Mouse (Mus musculus) lung, embryonic 14.5 days (tissue): Measurements from ENCODE around the gene Abi1. TPM values are rescaled to one million over a fixed set of nuclear protein-coding genes. Genes with fewer than 3 reads are reported as not detected.

Source experiments
- ATAC-seq: fragments of 200-750 bp; cut with Nextera tagmentation; 2 replicates; pipeline ENCODE4 v1.8.0; 2017; ENCODE audit warnings: mild to moderate bottlenecking, moderate TSS enrichment, moderate library complexity; ENCODE audit not compliant: insufficient read depth
- DNase-seq: peaks from one replicate; pipeline ENCODE4 v3.0.0-alpha.2; 2015
- H3K27ac ChIP-seq: fragments of 300-500 bp; sonication (generic); 2 replicates; pipeline ENCODE4 v1.5.1; 2014; ENCODE audit warnings: low read depth, mild to moderate bottlenecking, moderate library complexity
- H3K27me3 ChIP-seq: fragments of 300-500 bp; sonication (generic); 2 replicates; pipeline ENCODE4 v1.6.1; 2014; ENCODE audit warnings: low read length, control low read depth; ENCODE audit not compliant: insufficient read depth
- H3K36me3 ChIP-seq: fragments of 300-500 bp; sonication (generic); 2 replicates; pipeline ENCODE4 v1.6.1; 2014; ENCODE audit warnings: control low read depth; ENCODE audit not compliant: insufficient read depth
- H3K4me1 ChIP-seq: fragments of 300-500 bp; sonication (generic); 2 replicates; pipeline ENCODE4 v1.6.1; 2014; ENCODE audit warnings: antibody characterized with exemption, control low read depth; ENCODE audit not compliant: insufficient read depth
- H3K4me2 ChIP-seq: fragments of 300-500 bp; sonication (generic); 2 replicates; pipeline ENCODE4 v1.6.1; 2014; ENCODE audit warnings: mild to moderate bottlenecking
- H3K4me3 ChIP-seq: fragments of 300-500 bp; sonication (generic); 2 replicates; pipeline ENCODE4 v1.5.1; 2014; ENCODE audit warnings: low read depth, low read length
- H3K9ac ChIP-seq: fragments of 300-500 bp; sonication (generic); 2 replicates; pipeline ENCODE4 v1.6.1; 2014
- H3K9me3 ChIP-seq: fragments of 300-500 bp; sonication (generic); 2 replicates; pipeline ENCODE4 v1.6.1; 2016; ENCODE audit warnings: low read depth, low read length, control low read depth
- CTCF ChIP-seq: IDR thresholded peaks from 2 replicates; pipeline ENCODE4 v1.5.1; 2016; ENCODE audit warnings: antibody characterized with exemption, low read depth
- WGBS: fragments of 180-500 bp; shearing (Covaris S2); extraction: QIAGEN DNeasy Blood & Tissue Kit; methylation state at CpG from one replicate; pipeline ENCODE4 v1.1.7; 2014; 5-methylcytosine and 5-hydroxymethylcytosine counted together
- polyA plus RNA-seq: library from polyadenylated mRNA; unstranded; fragments of >200 nt; fragmentation: Nextera tagmentation; extraction: Ambion mirVana; gene quantifications from 2 replicates; pipeline ENCODE4 v1.2.1, GENCODE M21; 2014

Gene Abi1
- polyA plus RNA-seq, 1 experiment from 2014 or later: 46.5 TPM

DNA sequence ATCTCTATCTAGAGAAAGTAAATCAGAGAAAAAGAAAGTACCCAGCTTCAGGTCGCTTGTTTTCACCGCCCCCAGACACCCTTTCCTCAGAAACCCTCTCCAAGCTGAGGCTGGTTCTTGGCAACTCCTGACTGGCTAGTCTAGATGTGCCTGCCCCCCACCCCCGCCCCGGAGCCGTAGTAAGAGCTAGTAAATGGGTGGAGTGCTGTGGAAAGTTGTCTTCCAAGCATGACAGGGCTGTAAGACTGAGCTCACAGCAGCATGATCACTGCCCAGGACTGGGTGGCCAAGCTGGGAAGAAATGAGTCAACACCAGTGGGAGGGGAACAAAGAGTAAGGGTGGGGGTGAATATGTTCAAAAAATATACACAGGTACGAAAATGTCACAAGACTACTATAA lies 33.8 kb downstream of the Abi1 start:
- 67% methylated on average over 6 of the region's 6 CpGs for WGBS
- Histone ChIP-seq H3K4me3 (no peak overlapping the region), H3K4me1 (no peaks in the 10 kb centered on the region; the same call in 1 of the 2 replicates), H3K4me2 (no peak overlapping the region), H3K27me3 (no peaks in the 10 kb centered on the region), H3K9me3 (no peaks in the 10 kb centered on the region; the same call in 1 of the 2 replicates), H3K27ac (no peak overlapping the region; the same call in 1 of the 2 replicates), H3K36me3 (peaks cover 7% of the 10 kb centered on the region; the same call in 1 of the 2 replicates), H3K9ac (no peak overlapping the region)
- TF ChIP-seq CTCF: no peak
- DNase-seq (no peak), ATAC-seq (no peak)

DNA sequence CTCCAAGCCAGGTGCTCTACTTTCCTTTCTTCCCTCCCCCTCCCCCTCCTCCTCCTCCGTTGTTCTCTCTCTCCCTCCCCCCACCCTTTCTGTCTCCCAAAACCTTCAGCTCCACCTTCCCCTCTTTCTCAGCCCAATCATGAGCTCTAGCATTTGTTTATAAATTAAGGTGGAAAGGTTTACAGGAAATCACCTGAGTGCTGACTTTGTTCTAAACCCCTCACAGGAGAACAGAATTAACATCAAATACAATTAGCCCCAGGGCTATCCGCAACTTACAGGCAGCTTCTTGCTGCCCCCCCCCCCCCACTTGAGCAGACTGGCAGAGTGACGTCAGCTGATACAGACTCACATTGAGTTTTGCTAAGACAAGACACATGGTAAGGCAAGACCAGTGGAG lies 37.4 kb downstream of the Abi1 start:
- Histone ChIP-seq H3K4me2 (no peak overlapping the region), H3K27me3 (no peaks in the 10 kb centered on the region), H3K36me3 (peaks cover 2% of the 10 kb centered on the region; the same call in 1 of the 2 replicates), H3K9ac (no peak overlapping the region), H3K27ac (no peak overlapping the region), H3K4me3 (no peak overlapping the region), H3K4me1 (no peaks in the 10 kb centered on the region; the same call in 1 of the 2 replicates), H3K9me3 (no peaks in the 10 kb centered on the region; the same call in 1 of the 2 replicates)
- DNase-seq (no peak), ATAC-seq (no peak)
- 54% methylated on average over 3 of the region's 3 CpGs for WGBS
- TF ChIP-seq CTCF: no peak

DNA sequence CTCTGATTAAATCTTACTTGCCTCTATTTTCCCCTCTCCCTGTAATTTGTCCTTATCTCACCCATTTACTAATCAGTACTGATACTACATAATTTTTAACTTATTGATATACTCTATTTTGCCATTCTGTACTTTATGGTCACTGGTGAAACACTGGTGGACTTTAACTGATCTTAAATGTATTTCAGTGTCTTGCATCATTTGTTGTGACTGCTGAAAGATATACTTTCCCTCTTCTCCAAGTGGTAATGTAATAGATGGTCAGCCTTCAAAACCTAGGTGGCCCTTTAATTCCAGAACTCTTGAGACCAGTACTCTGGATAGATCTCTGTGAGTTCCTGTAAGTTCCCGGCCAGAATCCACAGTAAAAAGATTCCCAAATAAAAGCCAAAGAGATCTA lies 40.4 kb downstream of the Abi1 start:
- WGBS: 63% methylated on average over 1 of the region's 1 CpGs
- no peaks in the 10 kb centered on the region; the same call in 1 of the 2 replicates for H3K9me3 ChIP-seq
- no peak for ATAC-seq
- TF ChIP-seq CTCF: no peak
- no peak overlapping the region for H3K4me2 ChIP-seq
- no peaks in the 10 kb centered on the region for H3K27me3 ChIP-seq
- DNase-seq: no peak
- no peak overlapping the region for H3K27ac ChIP-seq
- no peak overlapping the region for H3K4me3 ChIP-seq
- H3K36me3 ChIP-seq: no peaks in the 10 kb centered on the region
- H3K9ac ChIP-seq: no peak overlapping the region
- peaks cover 3% of the 10 kb centered on the region; the same call in 1 of the 2 replicates for H3K4me1 ChIP-seq

DNA sequence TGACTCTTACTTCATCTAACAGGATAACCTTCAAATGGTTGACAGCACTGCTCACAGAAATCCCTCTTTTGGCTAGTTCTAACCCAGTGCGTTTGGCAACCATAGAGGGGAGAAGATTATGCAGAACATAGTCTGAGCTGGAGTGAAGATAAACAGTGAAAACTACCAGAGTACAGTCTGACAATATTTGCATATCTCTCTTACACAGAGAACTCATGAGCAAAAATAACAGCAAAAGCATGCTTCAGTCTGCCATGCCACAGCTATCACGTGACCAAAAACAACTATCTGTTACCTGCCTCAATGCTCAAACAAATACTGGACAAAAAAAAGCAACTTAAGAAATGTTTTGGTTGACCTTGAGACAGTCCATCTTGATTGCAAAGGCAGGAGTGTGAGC lies 41.2 kb downstream of the Abi1 start:
- no peak overlapping the region for H3K4me2 ChIP-seq
- no peak; the same call in 1 of the 2 replicates for ATAC-seq
- 48% methylated on average over 2 of the region's 2 CpGs for WGBS

DNA sequence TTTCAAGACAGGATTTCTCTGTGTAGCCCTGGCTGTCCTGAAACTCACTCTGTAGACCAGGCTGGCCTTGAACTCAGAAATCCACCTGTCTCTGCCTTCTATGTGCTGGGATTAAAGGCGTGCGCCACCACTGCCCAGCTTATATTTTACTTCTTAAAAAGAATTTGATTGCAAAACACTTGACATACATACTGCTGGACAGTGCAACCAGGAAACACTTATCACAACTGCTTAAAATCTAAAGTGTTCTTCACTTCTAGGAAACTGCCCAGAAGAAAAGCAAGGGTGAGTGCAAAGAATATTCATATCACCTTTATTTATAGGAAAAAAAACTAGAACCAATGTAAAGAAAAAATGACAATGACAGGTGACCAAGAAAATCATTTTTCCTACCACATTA lies 42.0 kb downstream of the Abi1 start:
- Histone ChIP-seq H3K4me1 (peaks cover 3% of the 10 kb centered on the region; the same call in 1 of the 2 replicates), H3K9me3 (no peaks in the 10 kb centered on the region; the same call in 1 of the 2 replicates), H3K4me2 (no peak overlapping the region), H3K36me3 (peaks cover 8% of the 10 kb centered on the region), H3K9ac (no peak overlapping the region), H3K4me3 (no peak overlapping the region), H3K27ac (no peak overlapping the region), H3K27me3 (no peaks in the 10 kb centered on the region)
- DNase-seq (no peak), ATAC-seq (no peak)
- 81% methylated on average over 2 of the region's 2 CpGs for WGBS
- TF ChIP-seq CTCF: no peak

More for the DNA sequence above, 41.2 kb downstream of the Abi1 start:
- Histone ChIP-seq H3K4me1 (peaks cover 3% of the 10 kb centered on the region; the same call in 1 of the 2 replicates), H3K9me3 (no peaks in the 10 kb centered on the region; the same call in 1 of the 2 replicates), H3K9ac (no peak overlapping the region), H3K4me3 (no peak overlapping the region), H3K27ac (no peak overlapping the region), H3K36me3 (0 out of 2 replicates have a peak, but pooled peaks cover 4% of the 10 kb centered on the region), H3K27me3 (no peaks in the 10 kb centered on the region)
- DNase-seq: no peak
- no peak for TF ChIP-seq CTCF

DNA sequence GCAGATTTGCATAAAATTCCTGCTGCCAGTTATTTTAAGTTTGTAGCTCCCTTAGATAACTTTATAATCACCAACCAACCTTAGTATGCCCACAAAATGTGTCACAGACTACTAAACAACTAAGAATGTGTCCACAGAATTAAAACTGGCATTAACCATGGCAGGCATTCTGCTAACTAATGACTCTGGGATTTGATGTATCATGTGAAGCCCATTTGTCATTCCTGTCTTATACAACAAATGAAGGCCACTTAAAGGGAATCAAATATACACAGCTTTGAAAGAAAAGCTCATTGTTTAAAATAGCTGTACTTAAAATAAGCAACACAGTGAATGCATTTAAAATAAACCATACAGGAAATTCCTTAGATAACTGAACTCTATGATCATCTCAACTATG lies 44.0 kb downstream of the Abi1 start:
- H3K4me2 ChIP-seq: no peak overlapping the region
- no peak for ATAC-seq

DNA sequence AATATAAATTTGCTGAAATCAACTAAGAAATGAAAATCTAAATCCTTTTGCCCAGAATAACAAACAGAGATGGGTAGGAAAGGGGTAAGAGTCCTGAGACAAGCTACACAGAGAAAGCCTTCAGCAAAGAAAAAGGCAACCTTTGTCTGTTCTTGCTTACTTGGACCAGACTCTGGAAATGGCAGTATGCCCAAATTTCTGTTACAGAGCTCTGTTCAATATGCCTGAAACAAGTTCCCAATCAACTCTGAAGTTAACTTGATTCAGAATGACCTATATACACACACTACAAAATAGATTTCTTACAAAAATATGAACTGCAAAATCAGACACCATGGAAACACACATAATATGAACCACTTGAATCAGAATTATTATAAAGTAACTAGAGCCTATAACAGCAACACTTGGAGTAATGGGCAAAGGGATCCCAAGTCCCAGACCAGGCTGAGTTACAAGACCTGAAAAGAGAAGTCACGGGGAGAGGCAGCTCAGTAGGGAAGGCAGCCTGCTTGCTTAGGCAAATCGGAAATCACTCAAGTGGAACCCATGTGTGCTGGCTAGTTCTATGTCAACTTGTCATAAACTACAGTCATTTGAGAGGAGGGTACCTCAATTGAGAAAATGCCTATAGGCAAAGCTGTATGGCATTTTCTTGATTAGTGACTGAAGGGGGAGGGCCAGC lies 53.9 kb downstream of the Abi1 start:
- no peak for TF ChIP-seq CTCF
- Histone ChIP-seq H3K36me3 (no peaks in the 10 kb centered on the region), H3K9ac (no peak overlapping the region), H3K4me2 (no peak overlapping the region), H3K27ac (no peak overlapping the region), H3K4me1 (no peaks in the 10 kb centered on the region), H3K27me3 (no peaks in the 10 kb centered on the region), H3K9me3 (no peaks in the 10 kb centered on the region), H3K4me3 (no peak overlapping the region)
- ATAC-seq (no peak), DNase-seq (no peak)
- 77% methylated on average over 2 of the region's 2 CpGs for WGBS

More for the DNA sequence above, 44.0 kb downstream of the Abi1 start:
- H3K9me3 ChIP-seq: no peaks in the 10 kb centered on the region
- no peak overlapping the region for H3K9ac ChIP-seq
- no peak overlapping the region for H3K27ac ChIP-seq
- H3K4me1 ChIP-seq: peaks cover 3% of the 10 kb centered on the region; the same call in 1 of the 2 replicates
- no peak for TF ChIP-seq CTCF
- DNase-seq: peak; percentile 21
- peaks cover 8% of the 10 kb centered on the region for H3K36me3 ChIP-seq
- no peaks in the 10 kb centered on the region for H3K27me3 ChIP-seq
- H3K4me3 ChIP-seq: no peak overlapping the region
